Mouse (Mus musculus): ENCODE measurements around the gene Plekha1. TPM values are rescaled to one million over a fixed set of nuclear protein-coding genes. Genes with fewer than 3 reads are reported as not detected.
A peak's percentile ranks its signal among the peaks of the same experiment; 100 is the strongest.

Plekha1 gene
- total RNA-seq, 1 experiment: 52.4 TPM

DNA sequence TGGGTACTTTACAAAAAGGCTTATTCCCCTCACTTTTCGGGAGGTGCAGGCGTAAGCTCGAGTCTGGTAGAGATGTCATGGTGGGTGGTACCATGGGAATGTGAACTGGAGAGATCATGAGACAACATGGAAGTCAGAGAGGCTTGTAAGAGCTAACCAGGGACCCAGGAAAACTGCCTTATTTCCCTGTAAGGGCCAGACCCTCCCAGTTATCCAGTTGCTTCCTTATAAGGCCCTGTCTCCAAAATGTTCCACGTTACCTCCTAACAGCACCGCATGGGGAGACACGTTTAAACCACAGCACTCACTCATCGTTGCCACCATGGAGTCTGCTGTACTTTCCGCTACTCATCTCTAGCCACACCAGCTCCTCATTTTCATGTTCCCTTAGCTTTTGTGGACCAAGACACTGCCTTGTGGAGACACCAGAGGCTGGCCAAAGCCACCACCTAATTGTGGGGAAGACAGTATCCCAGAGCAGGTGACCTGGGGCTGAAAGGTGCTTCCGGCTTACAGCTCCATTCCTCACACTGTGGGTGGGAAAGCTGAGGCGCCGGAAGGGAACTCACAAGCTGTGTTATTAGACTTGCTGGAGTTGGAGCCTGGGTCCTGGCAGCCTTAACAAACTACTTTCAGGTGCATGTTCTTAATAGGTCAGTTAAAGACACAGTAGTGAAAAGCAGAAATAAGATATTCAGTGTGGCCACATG is 79.4 kb downstream of the Plekha1 start:
- no peak for DNase-seq (ENCODE audit: low read depth, low spot score)
- Histone ChIP-seq H3K4me1 (ENCODE audit: control insufficient read depth in 2 of 2, insufficient read depth in 2 of 2, low read length in 2 of 2, poor library complexity in 1 of 2) (peaks cover 7 to 27% of the 10 kb centered on the region in 2 experiments; a peak in 3 of 4 replicates), H3K9me3 (ENCODE audit: control insufficient read depth, insufficient read depth, low read depth, low read length) (no peaks in the 10 kb centered on the region), H3K4me3 (ENCODE audit: insufficient read depth in 1 of 2, low read depth in 1 of 2, low read length in 2 of 2, poor library complexity in 1 of 2, severe bottlenecking in 1 of 2) (peak overlapping the region in 1 of 2 experiments; percentile 1; a peak in 1 of 4 replicates), H3K36me3 (ENCODE audit: control insufficient read depth, insufficient read depth, low read length, poor library complexity, severe bottlenecking) (no peaks in the 10 kb centered on the region), H3K9ac (ENCODE audit: insufficient read depth, low read depth, low read length, poor library complexity, severe bottlenecking) (peak overlapping the region; percentile 21; the same call in 1 of the 2 replicates), H3K27ac (ENCODE audit: insufficient read depth, low read depth, low read length, poor library complexity, severe bottlenecking) (peak overlapping the region; percentile 87)
- TF ChIP-seq ZNF384 (IDR thresholded peaks at IDR 0.05; ENCODE audit: low read depth, low read length): no peak
- no peak for TF ChIP-seq CHD2 (IDR thresholded peaks at IDR 0.05; ENCODE audit: low read depth, low read length)
- no peak for TF ChIP-seq MAFK (IDR thresholded peaks at IDR 0.05; ENCODE audit: insufficient read depth, low read depth, low read length)
- TF ChIP-seq ZC3H11A (IDR thresholded peaks at IDR 0.05; ENCODE audit: borderline replicate concordance, low read depth, low read length): no peak
- in situ Hi-C loops (cut with MboI; ENCODE audit: low sequenced_read_pairs in 2 of 2, unreplicated experiment in 2 of 2): no loop called here

DNA sequence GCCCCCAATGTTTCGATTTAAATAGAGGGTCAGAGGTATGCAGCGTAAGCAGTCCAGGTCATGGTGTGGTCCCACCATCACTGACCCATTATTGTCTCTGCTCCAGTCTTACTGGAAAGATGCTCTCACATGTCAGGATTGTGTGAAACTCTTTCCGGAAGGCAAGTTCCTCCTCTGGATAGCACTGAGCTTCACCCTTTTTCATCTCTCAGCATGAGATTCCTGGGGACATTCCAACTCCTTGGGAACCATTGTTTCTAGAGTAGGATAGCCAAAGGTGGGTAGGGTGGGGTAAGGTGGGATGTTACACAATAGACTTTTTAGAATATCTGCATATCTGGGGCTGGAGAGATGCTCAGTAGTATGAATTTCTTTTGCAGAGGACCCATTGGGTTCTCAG is 80.2 kb downstream of the Plekha1 start:
- DNase-seq (ENCODE audit: low read depth, low spot score): no peak
- no peak overlapping the region for H3K9ac ChIP-seq (ENCODE audit: insufficient read depth, low read depth, low read length, poor library complexity, severe bottlenecking)
- H3K4me3 ChIP-seq (ENCODE audit: insufficient read depth in 1 of 2, low read depth in 1 of 2, low read length in 2 of 2, poor library complexity in 1 of 2, severe bottlenecking in 1 of 2): no peak overlapping the region
- H3K36me3 ChIP-seq (ENCODE audit: control insufficient read depth, insufficient read depth, low read length, poor library complexity, severe bottlenecking): no peaks in the 10 kb centered on the region
- in situ Hi-C loops (cut with MboI; ENCODE audit: low sequenced_read_pairs in 2 of 2, unreplicated experiment in 2 of 2): no loop called here
- H3K4me1 ChIP-seq (ENCODE audit: control insufficient read depth in 2 of 2, insufficient read depth in 2 of 2, low read length in 2 of 2, poor library complexity in 1 of 2): peaks cover 7 to 27% of the 10 kb centered on the region in 2 experiments; a peak in 3 of 4 replicates
- H3K9me3 ChIP-seq (ENCODE audit: control insufficient read depth, insufficient read depth, low read depth, low read length): no peaks in the 10 kb centered on the region
- TF ChIP-seq MAFK (IDR thresholded peaks at IDR 0.05; ENCODE audit: insufficient read depth, low read depth, low read length) (no peak), CHD2 (IDR thresholded peaks at IDR 0.05; ENCODE audit: low read depth, low read length) (0 out of 2 replicates have a peak, but pooled peaks have one; percentile 44), ZNF384 (IDR thresholded peaks at IDR 0.05; ENCODE audit: low read depth, low read length) (no peak)
- peak overlapping the region; percentile 91 for H3K27ac ChIP-seq (ENCODE audit: insufficient read depth, low read depth, low read length, poor library complexity, severe bottlenecking)

GRCm38 (mm10) chr7:130946303-130946702 is 80.7 kb downstream of the Plekha1 start:
- Histone ChIP-seq H3K4me1 (ENCODE audit: control insufficient read depth in 2 of 2, insufficient read depth in 2 of 2, low read length in 2 of 2, poor library complexity in 1 of 2) (peaks cover 7 to 31% of the 10 kb centered on the region in 2 experiments; a peak in 3 of 4 replicates), H3K4me3 (ENCODE audit: insufficient read depth in 1 of 2, low read depth in 1 of 2, low read length in 2 of 2, poor library complexity in 1 of 2, severe bottlenecking in 1 of 2) (no peak overlapping the region), H3K36me3 (ENCODE audit: control insufficient read depth, insufficient read depth, low read length, poor library complexity, severe bottlenecking) (no peaks in the 10 kb centered on the region), H3K9me3 (ENCODE audit: control insufficient read depth, insufficient read depth, low read depth, low read length) (no peaks in the 10 kb centered on the region), H3K9ac (ENCODE audit: insufficient read depth, low read depth, low read length, poor library complexity, severe bottlenecking) (peak overlapping the region; percentile 63; the same call in 1 of the 2 replicates), H3K27ac (ENCODE audit: insufficient read depth, low read depth, low read length, poor library complexity, severe bottlenecking) (peak overlapping the region; percentile 91)
- TF ChIP-seq ZNF384 (IDR thresholded peaks at IDR 0.05; ENCODE audit: low read depth, low read length) (no peak), ZC3H11A (IDR thresholded peaks at IDR 0.05; ENCODE audit: borderline replicate concordance, low read depth, low read length) (no peak), CHD2 (IDR thresholded peaks at IDR 0.05; ENCODE audit: low read depth, low read length) (no peak), MAFK (IDR thresholded peaks at IDR 0.05; ENCODE audit: insufficient read depth, low read depth, low read length) (no peak), HCFC1 (IDR thresholded peaks at IDR 0.05; ENCODE audit: borderline replicate concordance, insufficient read depth, low read length) (no peak)
- no peak for DNase-seq (ENCODE audit: low read depth, low spot score)
- in situ Hi-C loops (cut with MboI; ENCODE audit: low sequenced_read_pairs in 2 of 2, unreplicated experiment in 2 of 2): no loop called here

GRCm38 (mm10) chr7:130948563-130949208 is 83.1 kb downstream of the Plekha1 start:
- Histone ChIP-seq H3K4me1 (ENCODE audit: control insufficient read depth in 2 of 2, insufficient read depth in 2 of 2, low read length in 2 of 2, poor library complexity in 1 of 2) (peaks cover 9 to 27% of the 10 kb centered on the region in 2 experiments; a peak in 3 of 4 replicates), H3K9ac (ENCODE audit: insufficient read depth, low read depth, low read length, poor library complexity, severe bottlenecking) (peak overlapping the region; percentile 77; the same call in 1 of the 2 replicates), H3K27ac (ENCODE audit: insufficient read depth, low read depth, low read length, poor library complexity, severe bottlenecking) (peak overlapping the region; percentile 90; the same call in 1 of the 2 replicates), H3K9me3 (ENCODE audit: control insufficient read depth, insufficient read depth, low read depth, low read length) (no peaks in the 10 kb centered on the region), H3K36me3 (ENCODE audit: control insufficient read depth, insufficient read depth, low read length, poor library complexity, severe bottlenecking) (no peaks in the 10 kb centered on the region), H3K4me3 (ENCODE audit: insufficient read depth in 1 of 2, low read depth in 1 of 2, low read length in 2 of 2, poor library complexity in 1 of 2, severe bottlenecking in 1 of 2) (peak overlapping the region; percentile 30 to 68; a peak in 2 of 4 replicates)
- in situ Hi-C loops (cut with MboI; ENCODE audit: low sequenced_read_pairs in 2 of 2, unreplicated experiment in 2 of 2): no loop called here
- no peak for DNase-seq (ENCODE audit: low read depth, low spot score)
- TF ChIP-seq CHD2 (IDR thresholded peaks at IDR 0.05; ENCODE audit: low read depth, low read length): no peak

Measured in ES-E14 (cell line).